Mouse (Mus musculus) midbrain, embryonic 14.5 days (tissue): ENCODE results near the gene Camsap3. TPM values are rescaled to one million over a fixed set of nuclear protein-coding genes. Genes with fewer than 3 reads are reported as not detected.

Experiments used
- ATAC-seq: fragments of 200-750 bp; cut with Nextera tagmentation; 2 replicates; pipeline ENCODE4 v1.8.0; 2017; ENCODE audit warnings: moderate number of reproducible peaks, moderate library complexity; ENCODE audit not compliant: low FRiP score, low TSS enrichment
- DNase-seq: peaks from one replicate; pipeline ENCODE4 v3.0.0-alpha.2; 2015
- H3K27ac ChIP-seq: fragments of 300-500 bp; sonication (generic); replicated peaks from 2 replicates; pipeline ENCODE4 v1.5.1; 2014; ENCODE audit warnings: mild to moderate bottlenecking, low read depth, low read length, moderate library complexity
- H3K27me3 ChIP-seq: fragments of 300-500 bp; sonication (generic); 2 replicates; pipeline ENCODE4 v1.6.1; 2014; ENCODE audit warnings: low read length, control low read depth, mixed read lengths; ENCODE audit not compliant: control insufficient read depth, insufficient read depth
- H3K36me3 ChIP-seq: fragments of 300-500 bp; sonication (generic); 2 replicates; pipeline ENCODE4 v1.6.1; 2014; ENCODE audit warnings: low read length, control low read depth; ENCODE audit not compliant: control insufficient read depth, insufficient read depth
- H3K4me1 ChIP-seq: fragments of 300-500 bp; sonication (generic); 2 replicates; pipeline ENCODE4 v1.6.1; 2014; ENCODE audit warnings: mild to moderate bottlenecking, antibody characterized with exemption, low read length, control low read depth; ENCODE audit not compliant: control insufficient read depth, insufficient read depth
- H3K4me2 ChIP-seq: fragments of 300-500 bp; sonication (generic); 2 replicates; pipeline ENCODE4 v1.6.1; 2014; ENCODE audit warnings: mild to moderate bottlenecking, low read length, moderate library complexity
- H3K4me3 ChIP-seq: fragments of 300-500 bp; sonication (generic); replicated peaks from 2 replicates; pipeline ENCODE4 v1.5.1; 2014; ENCODE audit warnings: low read depth, low read length
- H3K9ac ChIP-seq: fragments of 300-500 bp; sonication (generic); replicated peaks from 2 replicates; pipeline ENCODE4 v1.6.1; 2014; ENCODE audit warnings: mild to moderate bottlenecking, low read length, moderate library complexity
- H3K9me3 ChIP-seq: fragments of 300-500 bp; sonication (generic); 2 replicates; pipeline ENCODE4 v1.6.1; 2016; ENCODE audit warnings: low read length, control low read depth, mixed read lengths; ENCODE audit not compliant: control insufficient read depth
- WGBS: fragments of 180-500 bp; shearing (Covaris S2); extraction: QIAGEN DNeasy Blood & Tissue Kit; methylation state at CpG from one replicate; pipeline ENCODE4 v1.1.7; 2014; 5-methylcytosine and 5-hydroxymethylcytosine counted together
- polyA plus RNA-seq: library from polyadenylated mRNA; unstranded; fragments of >200 nt; fragmentation: Nextera tagmentation; extraction: Ambion mirVana; gene quantifications from 2 replicates; pipeline ENCODE4 v1.2.1, GENCODE M21; 2014

Camsap3 gene
- polyA plus RNA-seq, 1 experiment from 2014 or later = 43.1 TPM

DNA sequence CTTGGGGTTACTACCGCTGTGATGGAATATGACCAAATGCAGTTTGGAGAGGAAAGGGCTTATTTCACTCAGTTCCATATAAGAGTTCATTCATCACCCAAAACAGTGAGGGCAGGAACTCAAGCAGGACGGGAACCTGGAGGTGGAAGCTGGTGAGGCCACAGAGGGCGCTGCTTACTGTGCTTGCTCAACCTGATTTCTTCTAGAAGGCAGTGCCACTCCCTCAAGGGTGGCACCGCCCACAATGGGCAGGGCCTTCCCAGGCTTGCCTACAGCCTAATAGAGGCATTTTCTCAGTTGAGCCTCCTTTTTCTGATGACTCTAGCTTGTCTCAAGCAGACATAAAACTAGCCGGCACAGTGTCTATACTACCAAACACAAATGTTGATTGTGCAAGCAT is 58.7 kb downstream of the Camsap3 start:
- DNase-seq = no peak
- no peaks in the 10 kb centered on the region for H3K4me1 ChIP-seq
- no peaks in the 10 kb centered on the region for H3K36me3 ChIP-seq
- H3K9ac ChIP-seq = no peak overlapping the region
- H3K4me2 ChIP-seq = no peak overlapping the region
- H3K4me3 ChIP-seq = no peak overlapping the region
- no peak for ATAC-seq
- no peaks in the 10 kb centered on the region for H3K9me3 ChIP-seq
- no peaks in the 10 kb centered on the region for H3K27me3 ChIP-seq
- WGBS = 24% methylated on average over 5 of the region's 5 CpGs
- no peak overlapping the region for H3K27ac ChIP-seq

DNA sequence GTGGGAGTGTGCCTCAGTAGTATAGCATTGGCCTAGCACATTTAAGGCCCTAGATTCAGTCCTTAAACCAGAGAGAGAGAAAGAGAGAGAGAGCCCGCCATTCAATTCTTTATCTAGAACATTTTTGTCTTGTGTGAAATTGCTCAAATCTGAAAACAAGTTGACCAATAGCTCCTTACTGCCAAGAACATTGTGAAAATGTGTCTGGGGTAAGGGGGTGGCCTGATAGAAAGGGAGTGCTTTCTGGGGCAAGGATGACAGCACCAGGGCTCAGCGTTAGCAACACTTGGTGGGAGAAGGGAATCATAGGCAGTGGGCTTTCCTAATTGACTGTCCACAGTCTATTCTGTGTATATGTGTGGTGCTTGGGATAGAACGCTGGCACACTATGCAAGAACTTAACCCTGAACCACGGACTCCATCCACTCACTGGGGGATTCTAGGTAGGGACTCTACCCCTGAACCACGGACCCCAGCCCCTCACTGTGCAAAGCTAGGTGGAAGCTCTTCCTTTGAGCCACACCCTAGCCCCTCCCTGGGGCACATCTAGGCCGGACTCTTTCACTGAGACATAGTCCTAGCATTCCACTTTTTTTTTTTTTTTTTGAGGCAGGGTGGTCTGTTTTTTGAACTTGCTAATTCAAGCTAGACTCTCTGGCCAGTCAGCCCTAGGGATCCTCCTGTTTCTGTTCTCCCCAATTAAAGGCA is 59.9 kb downstream of the Camsap3 start:
- H3K9ac ChIP-seq = no peak overlapping the region

DNA sequence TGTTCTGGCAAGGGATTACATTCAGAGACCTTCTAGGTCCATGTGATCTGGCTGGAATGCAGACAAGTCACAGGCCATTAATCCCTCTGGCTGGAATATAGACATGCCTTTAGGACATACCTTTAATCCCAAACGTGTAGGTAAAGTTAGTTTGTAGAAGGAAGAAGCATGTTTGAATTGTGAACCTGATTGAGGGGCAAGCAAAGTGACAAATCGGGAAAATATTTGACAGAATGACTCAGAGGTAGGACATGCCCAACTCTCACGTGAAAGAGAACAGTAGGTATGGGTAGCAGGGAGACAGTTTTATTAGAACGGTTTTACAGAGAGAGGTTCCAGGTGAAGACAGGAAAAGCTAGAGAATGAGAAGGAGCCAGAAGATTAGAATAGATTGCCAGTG is 60.5 kb downstream of the Camsap3 start:
- H3K36me3 ChIP-seq = no peaks in the 10 kb centered on the region
- H3K4me3 ChIP-seq = no peak overlapping the region
- H3K27me3 ChIP-seq = no peaks in the 10 kb centered on the region
- H3K9ac ChIP-seq = no peak overlapping the region
- no peak overlapping the region for H3K4me2 ChIP-seq
- WGBS = 83% methylated on average over 4 of the region's 4 CpGs
- no peak overlapping the region for H3K27ac ChIP-seq
- DNase-seq (no peak), ATAC-seq (no peak)
- H3K4me1 ChIP-seq = no peaks in the 10 kb centered on the region
- no peaks in the 10 kb centered on the region for H3K9me3 ChIP-seq

More for the DNA sequence above, 59.9 kb downstream of the Camsap3 start:
- Histone ChIP-seq H3K4me1 (no peaks in the 10 kb centered on the region), H3K4me2 (no peak overlapping the region), H3K27ac (no peak overlapping the region), H3K36me3 (no peaks in the 10 kb centered on the region), H3K9me3 (no peaks in the 10 kb centered on the region), H3K4me3 (no peak overlapping the region), H3K27me3 (no peaks in the 10 kb centered on the region)
- no peak for ATAC-seq
- no peak for DNase-seq
- 85% methylated on average over 6 of the region's 6 CpGs for WGBS

GRCm38 (mm10) chr8:3648268-3648667 is 61.2 kb downstream of the Camsap3 start:
- DNase-seq (no peak), ATAC-seq (no peak)
- no peaks in the 10 kb centered on the region for H3K36me3 ChIP-seq
- H3K4me1 ChIP-seq = no peaks in the 10 kb centered on the region
- WGBS = 77% methylated on average over 2 of the region's 2 CpGs
- no peak overlapping the region for H3K4me3 ChIP-seq
- no peak overlapping the region for H3K9ac ChIP-seq
- H3K4me2 ChIP-seq = no peak overlapping the region
- no peaks in the 10 kb centered on the region for H3K9me3 ChIP-seq
- H3K27ac ChIP-seq = no peak overlapping the region
- no peaks in the 10 kb centered on the region for H3K27me3 ChIP-seq

DNA sequence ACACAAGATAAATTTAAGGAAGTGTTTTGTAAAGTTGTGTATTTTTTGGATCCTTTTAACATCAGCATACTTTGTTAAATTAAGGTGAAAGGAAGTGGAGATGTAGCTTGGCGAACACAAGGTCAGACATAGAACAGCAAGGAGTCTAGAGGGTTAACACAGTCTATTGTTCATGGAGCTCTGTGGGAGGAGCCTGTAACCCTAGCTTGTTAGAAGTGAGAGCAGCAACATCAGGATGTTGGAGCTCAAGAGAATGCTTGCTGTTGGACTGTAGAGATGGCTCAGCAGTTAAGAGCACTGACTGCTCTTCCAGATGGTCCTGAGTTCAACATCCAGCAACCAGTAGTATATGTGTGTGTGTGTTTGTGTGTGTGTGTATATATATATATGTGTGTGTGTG is 61.9 kb downstream of the Camsap3 start:
- H3K4me2 ChIP-seq = no peak overlapping the region
- H3K27me3 ChIP-seq = no peaks in the 10 kb centered on the region
- ATAC-seq (no peak), DNase-seq (no peak)
- H3K4me1 ChIP-seq = no peaks in the 10 kb centered on the region
- no peak overlapping the region for H3K4me3 ChIP-seq
- H3K9me3 ChIP-seq = no peaks in the 10 kb centered on the region
- no peak overlapping the region for H3K9ac ChIP-seq
- H3K36me3 ChIP-seq = no peaks in the 10 kb centered on the region
- no peak overlapping the region for H3K27ac ChIP-seq
- WGBS = 31% methylated on average over 1 of the region's 1 CpGs

- WGBS = 68% methylated on average over 3 of the region's 3 CpGs
- no peak overlapping the region for H3K9ac ChIP-seq
- H3K4me3 ChIP-seq = no peak overlapping the region
- ATAC-seq = no peak
- H3K4me1 ChIP-seq = peaks cover 8% of the 10 kb centered on the region; the same call in 1 of the 2 replicates
- H3K36me3 ChIP-seq = no peaks in the 10 kb centered on the region
- no peaks in the 10 kb centered on the region for H3K27me3 ChIP-seq
- H3K27ac ChIP-seq = no peak overlapping the region
- H3K9me3 ChIP-seq = no peaks in the 10 kb centered on the region
- no peak for DNase-seq
- H3K4me2 ChIP-seq = no peak overlapping the region
Measured at GRCm38 (mm10) chr8:3652845-3653244, 65.8 kb downstream of the Camsap3 start.

- H3K4me3 ChIP-seq = no peak overlapping the region
- H3K27me3 ChIP-seq = no peaks in the 10 kb centered on the region
- H3K27ac ChIP-seq = no peak overlapping the region
- no peaks in the 10 kb centered on the region for H3K9me3 ChIP-seq
- DNase-seq = no peak
- no peaks in the 10 kb centered on the region for H3K36me3 ChIP-seq
- H3K4me1 ChIP-seq = peaks cover 8% of the 10 kb centered on the region; the same call in 1 of the 2 replicates
- H3K9ac ChIP-seq = no peak overlapping the region
- ATAC-seq = no peak
- no peak overlapping the region for H3K4me2 ChIP-seq
- WGBS = 78% methylated on average over 11 of the region's 11 CpGs
Measured at GRCm38 (mm10) chr8:3654726-3655508, 67.8 kb downstream of the Camsap3 start.

- WGBS = 78% methylated on average over 3 of the region's 3 CpGs
Measured at GRCm38 (mm10) chr8:3655526-3655925, 68.4 kb downstream of the Camsap3 start, which contains the start of gene Retn. Gene Retn (plus strand): TSS chr8:3655770.

More at GRCm38 (mm10) chr8:3655526-3655925, 68.4 kb downstream of the Camsap3 start, which contains the start of gene Retn:
- DNase-seq (no peak), ATAC-seq (no peak)
- no peaks in the 10 kb centered on the region for H3K36me3 ChIP-seq
- H3K9ac ChIP-seq = no peak within 1 kb of the TSS
- no peak within 1 kb of the TSS for H3K4me3 ChIP-seq
- H3K27ac ChIP-seq = no peak within 1 kb of the TSS
- no peaks in the 10 kb centered on the region for H3K27me3 ChIP-seq
- no peaks in the 10 kb centered on the region for H3K9me3 ChIP-seq
- H3K4me1 ChIP-seq = peaks cover 8% of the 10 kb centered on the region; the same call in 1 of the 2 replicates
- H3K4me2 ChIP-seq = no peak within 1 kb of the TSS
